Mouse (Mus musculus) CD4-positive helper T cell, adult 2 months (primary cell): ENCODE results near the gene Anks1.

Experiments used
- DNase-seq: peaks from one replicate; pipeline ENCODE4 v3.0.0-alpha.2; 2012; ENCODE audit warnings: low read depth, missing footprints, low spot score

The Anks1 gene

DNA sequence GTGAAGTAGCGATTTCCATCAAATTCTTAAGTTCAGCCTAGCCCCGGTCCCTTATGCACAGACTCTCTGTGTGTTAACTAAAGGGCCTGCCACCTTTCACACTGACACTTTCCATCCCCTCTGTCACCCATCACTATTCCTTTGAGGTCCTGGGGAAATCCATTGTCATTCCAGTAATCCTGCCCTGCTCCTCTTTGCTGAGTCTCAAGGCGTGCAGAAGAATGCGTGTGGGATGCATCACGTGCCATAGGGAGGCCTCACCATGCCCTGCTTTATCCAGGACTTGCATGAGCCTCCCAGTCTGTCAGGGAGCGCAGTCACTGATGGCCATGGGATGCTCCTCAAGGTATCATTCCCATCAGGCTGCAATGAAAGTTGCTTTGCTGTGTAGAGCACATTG lies 109.2 kb downstream of the Anks1 start:
- no peak for DNase-seq

DNA sequence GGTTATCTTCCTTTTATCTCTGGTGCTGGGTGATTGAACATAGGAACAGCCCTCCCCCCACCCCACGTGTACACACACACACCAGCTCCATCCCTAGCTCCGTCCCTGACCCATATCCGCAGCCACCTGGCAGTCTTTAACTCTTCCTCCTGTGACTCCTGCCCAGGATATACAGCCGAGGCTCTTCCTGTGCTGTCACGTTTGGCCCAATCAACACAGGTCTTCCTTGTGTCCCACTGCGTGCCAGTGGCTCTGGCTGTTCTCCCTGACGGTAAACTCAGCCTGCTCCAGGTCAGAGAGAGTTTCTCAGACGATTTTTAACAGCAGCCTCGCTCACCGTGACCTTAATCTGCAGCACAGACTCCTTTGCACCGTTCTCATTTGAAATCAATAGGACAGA lies 109.7 kb downstream of the Anks1 start:
- no peak for DNase-seq

DNA sequence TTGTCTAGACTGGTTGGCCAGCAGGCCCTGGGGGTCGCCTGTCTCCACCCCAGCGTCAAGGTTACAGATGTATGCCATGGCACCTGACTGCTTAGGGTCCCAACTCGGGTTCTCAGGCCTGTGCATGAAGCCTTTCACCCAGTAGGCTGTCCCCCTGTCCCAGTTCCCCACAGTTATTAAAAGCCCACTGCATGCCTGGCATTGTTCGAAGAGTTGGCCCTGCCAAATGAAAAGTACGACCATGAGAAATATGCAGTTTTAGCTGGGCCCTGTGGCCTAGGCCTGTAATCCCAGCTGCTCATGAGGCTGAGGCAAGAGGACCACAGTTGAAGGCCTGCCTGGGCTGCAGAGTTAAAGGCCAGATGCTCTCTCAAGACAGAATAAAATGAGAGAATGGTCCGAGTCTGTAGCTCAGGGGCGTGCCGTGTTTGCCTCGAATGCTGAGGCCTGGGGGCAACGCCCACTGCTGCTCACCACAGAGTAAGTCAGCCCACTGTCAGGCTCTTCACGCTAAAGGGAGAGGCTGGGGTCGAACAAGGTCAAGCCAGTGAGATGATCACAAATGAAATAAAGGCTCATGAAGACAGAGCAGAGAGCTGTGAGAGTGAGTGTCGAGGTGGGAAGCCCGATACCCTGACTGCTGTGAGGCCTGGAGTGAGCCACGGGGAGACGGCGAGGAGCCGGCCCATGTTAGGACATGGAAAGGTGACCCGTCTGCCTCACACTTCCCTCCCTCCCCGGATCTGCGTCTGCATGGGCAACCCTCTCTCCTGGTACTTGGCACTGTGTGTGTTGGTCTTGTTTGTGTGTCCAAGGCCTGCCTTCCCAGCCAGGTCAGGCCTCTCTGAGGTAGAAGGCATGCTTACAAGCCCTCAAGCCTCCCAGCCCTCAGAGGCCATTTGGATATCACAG lies 110.9 kb downstream of the Anks1 start:
- DNase-seq = no peak

DNA sequence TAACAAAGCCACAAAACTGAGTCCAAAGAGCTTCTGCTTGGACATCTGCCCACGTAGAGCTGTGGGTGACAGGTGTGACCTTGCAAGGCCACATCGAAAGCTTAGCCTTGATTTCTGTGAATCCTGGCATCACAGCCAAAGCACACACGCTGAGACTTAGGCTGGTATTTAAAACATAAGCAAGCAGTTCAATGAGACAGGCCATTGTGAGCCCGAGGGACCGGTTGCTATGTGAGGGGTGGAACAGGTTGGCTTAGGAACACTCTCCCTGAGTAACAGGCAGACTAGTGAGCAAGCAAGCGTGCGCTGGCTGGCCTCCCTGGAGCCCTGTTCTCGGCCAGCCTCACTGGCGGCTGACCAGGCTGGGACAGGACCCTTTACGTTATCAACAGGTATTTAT lies 112.8 kb downstream of the Anks1 start:
- DNase-seq = no peak

DNA sequence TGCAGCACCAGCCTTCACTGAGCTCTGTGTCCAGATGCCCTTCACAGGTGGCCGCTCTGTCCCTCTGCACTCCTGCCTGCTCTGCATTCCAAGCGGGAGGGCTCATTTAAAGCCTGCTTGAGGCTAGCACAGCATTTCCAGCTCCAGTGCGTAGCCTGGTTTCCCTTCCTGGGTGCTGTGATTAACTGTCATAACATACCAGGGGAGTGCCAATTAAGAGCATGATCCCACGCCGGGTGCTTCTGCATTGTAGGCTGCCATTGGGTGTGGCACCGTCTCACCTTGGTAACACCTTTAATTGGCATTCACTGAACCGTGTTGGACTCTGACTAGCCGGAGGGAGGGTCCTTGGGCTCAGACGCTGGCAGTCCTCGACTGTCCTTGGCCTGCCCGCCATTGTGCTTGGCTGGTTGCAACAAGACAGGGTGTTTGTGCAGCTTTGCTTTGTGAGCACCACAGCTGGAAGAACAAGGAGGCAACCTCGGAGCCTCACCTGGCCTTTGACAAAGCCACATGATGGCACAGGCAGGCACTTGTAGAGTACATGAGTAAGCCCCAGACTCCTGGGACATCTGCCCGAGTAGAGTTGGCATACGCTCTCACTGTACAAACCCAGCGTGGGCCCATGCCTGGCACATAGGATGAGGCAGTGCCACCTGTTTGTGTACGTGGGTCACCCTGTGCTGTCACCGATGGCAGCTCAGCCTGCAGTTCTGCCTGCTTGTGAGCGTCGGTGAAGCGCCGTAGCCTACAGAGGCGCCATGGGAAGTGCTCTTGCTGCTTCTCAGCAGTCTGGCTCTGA lies 113.9 kb downstream of the Anks1 start:
- DNase-seq = no peak

DNA sequence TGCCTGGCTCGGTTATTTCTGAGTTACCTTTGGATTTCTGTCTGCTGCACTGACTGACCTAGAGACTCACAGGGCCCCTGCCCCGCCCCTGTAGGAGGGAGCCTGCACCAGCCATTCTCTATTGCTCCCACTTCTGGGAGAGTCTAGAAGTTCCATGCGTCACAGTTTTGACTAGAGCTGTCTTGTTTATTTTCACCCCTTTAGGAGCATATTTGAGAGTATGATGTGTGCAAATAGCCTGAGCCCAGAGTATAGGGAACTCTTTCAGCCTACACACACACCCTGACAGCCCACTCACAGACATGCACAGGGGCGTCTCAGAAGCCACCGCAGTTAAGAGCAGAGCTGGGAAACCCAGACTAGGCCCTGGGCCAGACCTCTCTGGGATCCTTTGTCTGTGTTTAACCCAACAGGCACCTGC lies 116.4 kb downstream of the Anks1 start:
- no peak for DNase-seq

DNA sequence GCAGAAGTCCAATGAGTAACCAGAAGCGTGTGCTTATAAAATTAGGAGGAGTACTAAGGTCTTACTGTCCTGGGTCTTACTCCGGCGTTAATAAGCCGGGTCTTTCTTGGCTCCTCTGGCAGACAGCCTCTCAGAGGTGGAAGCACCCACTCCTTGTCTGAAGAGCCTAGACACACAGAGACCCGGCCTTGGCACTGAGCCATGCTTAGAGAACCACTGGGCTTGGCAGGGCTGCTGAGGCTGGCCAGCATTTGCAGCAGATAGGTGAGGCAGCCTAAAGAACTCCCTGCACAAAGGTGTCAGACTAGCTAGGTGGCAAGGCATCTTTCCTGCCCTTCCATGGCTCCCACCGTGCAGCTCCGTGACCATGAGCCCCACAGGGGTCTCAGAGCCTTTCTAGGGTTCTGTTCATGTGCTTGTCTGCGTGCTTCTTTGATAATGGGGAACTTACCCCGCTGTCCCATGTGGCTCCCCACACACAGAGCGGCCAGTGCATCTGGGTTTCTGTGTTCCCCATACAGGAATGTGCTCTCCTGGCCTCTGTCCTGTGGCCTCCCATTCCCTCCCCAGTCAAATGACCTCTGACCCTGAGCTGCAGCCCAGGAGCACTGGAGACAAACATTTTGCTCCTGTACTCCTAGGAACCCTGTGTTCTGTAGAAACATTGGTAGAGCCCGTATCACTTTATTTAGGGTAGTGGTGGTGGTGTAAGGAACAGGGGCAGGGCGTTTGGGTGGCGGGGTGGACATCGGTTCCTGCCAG lies 117.2 kb downstream of the Anks1 start:
- no peak for DNase-seq

DNA sequence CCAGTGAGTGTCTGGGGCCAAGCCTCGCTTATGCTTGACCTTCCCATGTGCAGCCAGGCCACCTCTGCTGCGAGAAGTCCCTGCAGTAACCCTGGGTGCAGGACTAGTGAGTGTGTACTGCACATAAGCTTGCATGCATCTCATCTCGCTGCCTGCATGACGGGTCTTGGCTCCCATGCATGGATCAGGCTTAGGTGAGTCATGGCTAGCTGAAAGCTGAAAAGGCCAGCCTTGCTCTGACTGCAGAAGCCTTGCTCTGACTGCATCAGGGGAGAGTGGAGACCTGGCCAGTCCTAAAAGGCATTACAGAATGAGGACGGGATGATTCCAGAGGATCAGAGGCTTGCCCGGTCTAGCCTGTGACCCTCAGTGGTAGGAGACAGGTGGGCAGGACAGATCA lies 118.1 kb downstream of the Anks1 start:
- no peak for DNase-seq

DNA sequence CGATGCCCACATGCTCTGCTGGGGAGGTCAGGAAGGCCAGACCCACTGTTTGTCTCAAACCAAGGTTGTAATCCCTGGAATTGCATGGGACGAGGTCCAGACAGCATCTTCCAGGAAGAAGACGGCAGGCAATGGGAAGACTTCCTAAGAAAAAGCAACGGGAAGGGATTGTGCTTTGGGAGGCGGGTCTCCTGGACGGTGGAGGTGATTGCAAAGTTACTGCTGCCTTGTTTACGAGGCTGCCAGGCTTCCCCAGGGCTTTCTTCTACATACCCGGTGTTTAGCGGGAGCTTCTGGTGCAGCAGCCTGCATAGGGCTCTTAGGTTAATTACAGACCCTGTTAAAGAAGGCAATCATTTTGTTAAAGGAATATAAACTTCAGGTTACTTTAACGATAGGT lies 119.1 kb downstream of the Anks1 start:
- DNase-seq = no peak

DNA sequence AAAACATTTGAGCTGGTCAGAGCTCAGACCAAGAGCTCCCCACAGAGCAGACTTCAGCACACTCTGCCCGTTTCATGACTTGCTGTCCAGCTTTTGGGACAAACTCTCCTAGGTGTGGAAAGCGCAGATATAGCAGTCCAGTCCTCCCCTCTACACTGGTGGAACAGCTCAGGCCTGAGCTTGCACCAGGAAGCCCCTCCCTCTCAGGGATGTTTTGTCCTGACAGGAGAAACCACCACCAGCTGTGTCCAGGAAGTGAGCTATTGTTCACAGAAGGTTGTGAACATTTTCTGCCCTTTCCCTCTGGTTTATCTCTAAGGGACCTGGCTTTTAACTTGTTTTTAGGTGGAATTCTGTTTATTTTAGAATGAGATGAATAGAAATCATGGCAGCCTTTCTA lies 120.2 kb downstream of the Anks1 start:
- no peak for DNase-seq

DNA sequence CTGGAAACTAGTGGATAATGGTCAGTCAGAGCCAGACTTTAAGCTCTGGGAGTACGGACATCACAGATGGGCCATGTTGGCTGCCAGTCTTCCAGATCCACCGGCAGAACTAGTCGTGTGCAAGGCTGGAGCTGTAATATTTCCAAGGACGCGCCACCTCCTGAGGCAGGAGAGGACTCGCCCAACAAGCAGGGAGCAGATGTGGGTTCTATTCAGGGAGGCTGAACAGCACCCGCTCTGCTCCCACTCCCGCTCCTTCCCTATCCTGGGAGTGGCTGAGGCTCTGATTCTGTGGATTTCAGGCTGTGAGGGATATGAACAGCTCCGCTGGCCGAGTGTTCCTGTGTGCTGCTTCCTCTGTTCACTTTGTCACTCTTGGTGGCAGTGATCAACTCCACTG lies 121.3 kb downstream of the Anks1 start:
- DNase-seq = no peak

DNA sequence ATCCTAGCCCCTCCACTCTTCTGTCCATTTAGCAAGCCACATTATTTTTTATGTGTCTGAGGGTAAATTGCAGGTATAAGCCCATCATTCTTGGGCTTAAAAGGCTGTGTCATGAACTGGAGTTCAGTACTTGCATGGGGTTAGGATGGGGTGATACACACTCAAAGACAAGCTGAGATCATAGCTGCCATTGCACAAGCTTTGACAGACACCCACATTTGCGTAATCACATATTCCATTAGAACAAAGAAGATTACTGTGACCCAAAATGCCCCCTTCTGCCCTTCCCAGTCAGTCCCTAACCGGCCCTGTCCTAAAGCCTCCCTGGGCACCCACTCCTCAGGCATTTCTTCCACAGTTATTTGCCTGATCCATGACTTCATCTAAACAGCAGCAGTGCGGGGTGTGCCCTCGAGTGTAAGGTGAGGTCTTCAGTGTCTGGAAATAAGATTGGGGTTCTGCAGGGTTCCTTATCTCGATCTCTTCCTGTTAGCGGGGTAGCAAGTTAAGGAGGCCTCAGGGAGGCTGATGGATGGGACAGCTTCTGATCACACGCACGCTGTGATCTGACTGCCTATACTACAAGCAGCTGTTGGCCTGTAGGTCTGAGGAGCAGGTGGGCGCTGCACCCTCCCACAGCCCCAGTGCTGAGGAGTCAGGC lies 122.3 kb downstream of the Anks1 start:
- no peak for DNase-seq

DNA sequence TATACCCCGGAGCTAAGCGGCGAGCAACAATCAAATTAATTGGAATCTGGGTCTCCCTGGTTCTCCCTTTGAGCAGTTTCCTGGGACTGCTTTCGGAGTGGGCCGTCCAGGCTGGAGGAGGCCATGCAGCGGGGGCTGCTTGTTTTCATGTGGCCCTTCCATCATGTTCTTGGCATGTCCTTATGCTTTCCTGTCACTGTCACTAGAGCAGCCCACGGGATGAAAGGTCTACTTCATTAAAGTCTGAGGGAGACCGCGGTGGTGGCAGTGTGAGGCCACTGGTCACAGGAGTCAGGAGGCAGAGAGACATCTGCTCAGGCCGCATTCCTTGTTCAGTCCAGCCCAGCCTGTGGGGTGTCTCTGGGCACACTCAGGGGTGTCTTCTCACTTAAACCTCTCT lies 123.1 kb downstream of the Anks1 start:
- DNase-seq = no peak

DNA sequence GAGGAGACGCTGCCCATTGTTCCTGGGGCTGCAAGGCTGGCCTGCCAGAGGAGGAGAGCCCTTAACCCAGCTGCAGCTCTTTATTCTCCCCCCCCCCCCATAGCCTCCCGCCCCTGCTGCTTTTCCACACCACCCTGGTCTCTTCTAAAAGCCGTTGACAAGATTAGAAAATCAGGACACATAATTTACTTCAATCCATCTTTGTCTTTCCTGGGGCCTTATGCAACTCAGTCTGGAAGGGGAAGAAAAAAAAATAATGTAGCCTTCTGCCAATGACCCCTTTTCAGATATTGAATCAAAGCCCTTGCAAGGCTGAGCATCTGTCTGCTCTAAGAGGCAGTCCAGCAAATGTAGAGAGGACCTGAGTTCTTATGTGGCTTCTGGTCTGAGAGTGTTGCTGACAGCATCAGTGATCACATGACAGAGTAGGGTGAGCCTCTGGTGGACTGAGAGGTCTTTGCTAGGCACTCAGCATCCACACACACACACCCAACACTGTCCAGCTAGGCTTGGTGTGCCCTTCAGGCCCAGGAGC lies 124.0 kb downstream of the Anks1 start:
- no peak for DNase-seq

DNA sequence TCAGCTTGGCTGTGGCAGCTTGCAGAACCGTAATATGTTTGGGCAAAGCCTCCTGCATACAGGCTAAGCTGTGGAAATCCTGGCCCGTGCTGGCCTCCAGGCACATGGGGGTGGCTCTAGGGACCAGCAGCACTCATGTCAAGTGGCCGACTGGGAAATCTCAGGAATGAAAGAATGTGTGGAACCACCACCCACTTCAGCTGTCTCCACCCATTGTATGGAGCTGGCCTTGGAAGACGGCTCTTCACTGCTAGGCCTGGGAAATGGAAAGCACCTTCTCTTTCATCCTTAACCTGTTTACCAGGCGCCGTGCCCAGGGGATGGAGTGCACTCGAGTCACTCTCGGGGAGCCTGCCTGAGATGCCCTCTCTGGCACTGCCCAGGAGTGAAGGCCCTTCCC lies 125.9 kb downstream of the Anks1 start:
- no peak for DNase-seq

DNA sequence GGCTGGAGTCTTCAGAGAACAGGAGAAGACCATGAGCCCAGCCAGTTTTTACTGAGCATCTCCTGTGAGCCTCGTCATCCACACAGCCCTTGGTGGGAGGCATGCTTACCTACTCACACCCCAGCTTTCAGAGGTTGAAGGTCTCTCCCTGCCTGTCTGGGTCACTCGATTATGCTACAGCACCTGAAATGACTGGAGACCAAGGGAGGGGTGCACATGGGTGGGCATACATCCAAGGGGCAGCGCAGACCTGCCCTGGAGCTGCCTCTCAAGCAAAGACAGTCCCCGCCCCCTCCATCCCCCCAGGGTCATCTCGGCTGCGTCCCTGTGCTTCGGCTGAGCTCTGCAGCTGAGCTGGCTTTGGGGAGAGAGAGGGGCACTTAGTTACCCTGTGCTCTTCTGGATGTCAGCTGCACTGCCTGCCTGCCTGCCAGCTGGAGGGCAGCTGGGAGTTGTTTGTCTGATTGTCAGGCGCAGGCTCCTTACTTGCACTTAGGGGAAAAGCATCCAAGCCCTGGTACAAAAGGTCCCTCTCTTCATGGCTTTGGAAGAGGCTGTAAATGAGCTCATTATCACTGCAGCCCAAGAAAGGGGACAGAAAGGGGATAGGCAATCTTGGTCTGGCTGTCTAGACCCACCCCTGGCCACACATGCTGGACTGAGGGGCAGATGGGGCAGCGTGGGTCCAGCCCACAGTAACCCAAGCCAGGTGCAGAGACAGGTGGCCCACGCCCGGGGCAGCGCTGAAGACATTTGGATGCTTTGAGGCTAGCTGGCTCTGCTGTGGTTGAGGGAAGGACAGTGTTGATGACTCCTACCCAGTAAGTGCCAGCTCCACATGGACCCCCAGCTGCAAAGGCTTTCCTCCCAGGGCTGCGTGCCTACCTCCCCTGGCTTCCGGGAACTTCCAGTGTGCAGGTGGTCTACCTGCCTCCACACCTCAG lies 128.0 kb downstream of the Anks1 start:
- no peak for DNase-seq

DNA sequence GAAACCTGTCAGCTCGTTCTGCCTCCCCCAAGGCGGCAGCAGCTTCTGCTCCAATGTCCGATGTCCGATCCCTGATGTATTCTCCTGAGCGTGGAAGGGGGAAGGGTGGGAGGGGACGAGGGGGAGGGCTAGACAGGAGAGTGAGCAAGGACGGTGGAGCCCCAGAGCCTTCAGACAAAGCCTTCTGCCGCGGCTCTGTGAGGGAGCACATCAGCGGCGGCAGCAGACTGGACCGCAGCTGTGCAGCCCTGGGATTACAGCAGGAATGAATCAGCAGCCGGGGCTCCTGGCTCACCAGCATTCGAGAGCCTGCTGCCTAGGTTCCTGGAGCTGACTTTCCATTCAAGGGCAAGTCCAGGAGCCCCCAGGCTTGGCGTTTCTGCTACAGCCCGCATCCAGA lies 131.5 kb downstream of the Anks1 start:
- no peak for DNase-seq

DNA sequence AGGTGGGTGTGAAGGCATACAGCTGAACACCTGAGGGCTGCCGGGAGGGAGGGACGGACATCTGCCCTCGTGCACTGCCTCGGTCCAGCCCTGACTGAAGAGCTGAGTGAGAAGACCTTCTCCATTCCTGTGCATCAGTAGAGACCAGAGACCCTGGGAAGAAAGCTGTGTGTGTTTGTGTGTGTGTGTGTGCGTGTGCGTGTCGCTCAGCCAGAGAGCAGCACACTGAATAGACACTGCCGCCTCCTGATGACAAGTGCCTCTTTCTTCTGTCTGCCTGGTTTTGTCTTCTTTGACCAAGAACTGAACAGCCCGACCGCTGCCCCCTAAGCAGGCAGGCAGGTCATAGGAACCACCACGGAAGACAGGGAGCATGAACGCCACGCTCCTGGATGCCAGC lies 132.2 kb downstream of the Anks1 start:
- DNase-seq = no peak

DNA sequence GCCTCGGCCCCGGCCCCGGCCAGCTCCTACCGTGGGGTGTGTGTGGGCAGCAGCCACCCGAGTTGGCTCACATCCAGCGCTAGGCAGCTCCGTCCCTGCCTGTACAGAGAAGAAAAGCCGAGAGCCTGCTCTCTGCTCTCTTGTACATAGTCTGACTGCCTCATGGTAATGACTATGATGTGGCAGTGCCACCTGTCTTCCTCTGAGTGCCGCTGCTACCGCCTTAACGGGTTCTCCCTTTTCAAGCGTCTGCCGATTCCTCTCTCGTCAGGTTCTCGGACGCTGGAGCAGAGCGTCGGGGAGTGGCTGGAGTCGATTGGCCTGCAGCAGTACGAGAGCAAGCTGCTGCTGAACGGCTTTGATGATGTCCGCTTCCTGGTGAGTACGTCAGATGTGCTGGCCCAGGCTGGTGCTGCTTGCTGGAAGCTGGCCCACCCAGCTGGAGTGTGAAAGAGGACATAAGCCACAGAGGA lies 133.2 kb downstream of the Anks1 start:
- no peak for DNase-seq

DNA sequence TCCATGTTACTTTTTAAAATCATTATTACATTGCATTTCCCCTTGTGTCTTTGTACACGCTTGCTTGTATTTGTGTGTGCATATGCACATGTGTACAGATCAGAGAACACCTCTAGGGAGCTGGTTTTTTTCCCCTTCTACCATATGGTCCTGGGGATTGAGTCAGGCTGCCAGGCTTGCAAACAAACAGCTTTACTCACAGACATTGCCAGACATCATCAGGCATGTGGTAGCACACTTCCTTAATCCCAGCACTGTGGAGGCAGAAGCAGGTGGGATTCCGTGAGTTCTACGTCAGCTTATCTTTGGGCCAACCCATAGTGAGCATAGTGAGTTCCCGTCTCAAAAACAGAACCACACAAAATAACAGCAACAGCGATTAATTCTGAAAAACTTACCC lies 137.9 kb downstream of the Anks1 start:
- DNase-seq = no peak
